In genomic region chr12:22623205-22623604, GRCm38 (mm10) we compare ENCODE assay signal across 8 mouse cellular contexts.
DNase-seq lines count a peak whose midpoint lies in the region; ATAC-seq lines count a peak whose summit lies in the region.
"Not testable (repeated sequence)": the region's sequence is repeated elsewhere in the genome, so short reads cannot be mapped to it uniquely, and the experiment has no call there.

No protein-coding gene starts in this region.

- H3K9ac ChIP-seq in forebrain, embryonic 12.5 days; intestine, embryonic 14.5 days (ENCODE audit: low read length); kidney, embryonic 16.5 days (replicated peaks; ENCODE audit: low read length); liver, embryonic 13.5 days; neural tube, embryonic 11.5 days (ENCODE audit: low read length): not testable (repeated sequence)

- not testable (repeated sequence) for H3K27ac ChIP-seq in forebrain, embryonic 12.5 days; intestine, embryonic 14.5 days (ENCODE audit: low read depth); kidney, embryonic 16.5 days (ENCODE audit: low read length); liver, embryonic 13.5 days; neural tube, embryonic 11.5 days (ENCODE audit: low read depth, low read length)

- ATAC-seq in forebrain, embryonic 12.5 days (ENCODE audit: low FRiP score); liver, embryonic 13.5 days (ENCODE audit: low read depth): not testable (repeated sequence)
- peak; percentile 80 for ATAC-seq in intestine, embryonic 14.5 days (replicated peaks; ENCODE audit: low FRiP score, low TSS enrichment, low read depth)
- ATAC-seq in kidney, embryonic 16.5 days (ENCODE audit: low FRiP score, low TSS enrichment), result peak; percentile 63; the same call in 1 of the 2 replicates
- ATAC-seq in neural tube, embryonic 11.5 days (ENCODE audit: insufficient read depth, low FRiP score, low TSS enrichment), result 0 out of 2 replicates have a peak, but pooled peaks have one; percentile 55

- H3K4me1 ChIP-seq in forebrain, embryonic 12.5 days; intestine, embryonic 14.5 days (replicated peaks; ENCODE audit: control insufficient read depth, insufficient read depth, low read length); kidney, embryonic 16.5 days (ENCODE audit: insufficient read depth, low read length); liver, embryonic 13.5 days (replicated peaks); neural tube, embryonic 11.5 days (ENCODE audit: control insufficient read depth, insufficient read depth, low read length): not testable (repeated sequence)

- WGBS in forebrain, embryonic 12.5 days, result no CpG with 5 or more reads among the region's 45 CpGs
- no CpG with 5 or more reads among the region's 45 CpGs for WGBS in intestine, embryonic 14.5 days
- no CpG with 5 or more reads among the region's 45 CpGs for WGBS in kidney, embryonic 16.5 days
- WGBS in liver, embryonic 13.5 days (ENCODE audit: insufficient replicate concordance), result no CpG with 5 or more reads among the region's 45 CpGs
- no CpG with 5 or more reads among the region's 45 CpGs for WGBS in neural tube, embryonic 11.5 days

- H3K9me3 ChIP-seq in forebrain, embryonic 12.5 days; intestine, embryonic 14.5 days (ENCODE audit: control insufficient read depth, low read length); kidney, embryonic 16.5 days (ENCODE audit: low read length); liver, embryonic 13.5 days (replicated peaks); neural tube, embryonic 11.5 days (ENCODE audit: control insufficient read depth, low read length): not testable (repeated sequence)

- not testable (repeated sequence) for H3K36me3 ChIP-seq in forebrain, embryonic 12.5 days (replicated peaks); intestine, embryonic 14.5 days (ENCODE audit: control insufficient read depth, insufficient read depth, low read length); kidney, embryonic 16.5 days (ENCODE audit: insufficient read depth, low read length); liver, embryonic 13.5 days; neural tube, embryonic 11.5 days (ENCODE audit: control insufficient read depth, insufficient read depth, low read length)

- intact Hi-C loops in heart, postnatal 14 days (cut with DNase I), result not testable (repeated sequence)

- DNase-seq in adrenal gland, adult 8-10 months, result peak; percentile 1
- peak; percentile 0 to 7 for DNase-seq in heart, postnatal 14 days
- DNase-seq in intestine, embryonic 14.5 days (ENCODE audit: low spot score); neural tube, embryonic 11.5 days (ENCODE audit: low spot score): not testable (repeated sequence)
- DNase-seq in liver, embryonic 13.5 days, result peak; percentile 7
- DNase-seq in urinary bladder, adult 18-20 months (ENCODE audit: low spot score in 2 of 2), result peak; percentile 1 to 5

- H3K4me2 ChIP-seq in forebrain, embryonic 12.5 days; intestine, embryonic 14.5 days (ENCODE audit: low read length); kidney, embryonic 16.5 days (replicated peaks; ENCODE audit: low read depth, low read length); liver, embryonic 13.5 days; neural tube, embryonic 11.5 days (ENCODE audit: low read depth): not testable (repeated sequence)

- not testable (repeated sequence) for H3K27me3 ChIP-seq in forebrain, embryonic 12.5 days; intestine, embryonic 14.5 days (replicated peaks; ENCODE audit: control insufficient read depth, insufficient read depth, low read length); kidney, embryonic 16.5 days (ENCODE audit: insufficient read depth, low read length); liver, embryonic 13.5 days; neural tube, embryonic 11.5 days (ENCODE audit: control insufficient read depth, insufficient read depth, low read length)

- 0 out of 2 replicates have a peak overlapping the region, but pooled peaks have one; percentile 19 for H3K4me3 ChIP-seq in forebrain, embryonic 12.5 days (replicated peaks)
- not testable (repeated sequence) for H3K4me3 ChIP-seq in intestine, embryonic 14.5 days (ENCODE audit: low read depth, low read length); kidney, embryonic 16.5 days (ENCODE audit: low read length); liver, embryonic 13.5 days (replicated peaks); neural tube, embryonic 11.5 days (ENCODE audit: low read depth, low read length)
